Mouse (Mus musculus): Measurements from ENCODE around the gene Sh3bgrl2.

- no peak for TF ChIP-seq CTCF (IDR thresholded peaks at IDR 0.05; ENCODE audit: borderline replicate concordance, insufficient read depth, low read depth, low read length)
- no peak for TF ChIP-seq POLR2A (IDR thresholded peaks at IDR 0.05; ENCODE audit: borderline replicate concordance, insufficient read depth, low read length)
Observed at GRCm38 (mm10) chr9:83599505-83599904, 51.4 kb downstream of the Sh3bgrl2 start.

Data from cerebellum, adult 2 months (tissue).